Mouse (Mus musculus) spleen, adult 18-20 months (tissue): ENCODE results near the gene Fkbp8.
A peak's percentile ranks its signal among the peaks of the same experiment; 100 is the strongest.

Experiments
- DNase-seq, 2 experiments: peaks; one replicate each; pipeline ENCODE4 v3.0.0; 2022; ENCODE audit warnings: mixed read lengths in 2 of 2

Gene Fkbp8

DNA sequence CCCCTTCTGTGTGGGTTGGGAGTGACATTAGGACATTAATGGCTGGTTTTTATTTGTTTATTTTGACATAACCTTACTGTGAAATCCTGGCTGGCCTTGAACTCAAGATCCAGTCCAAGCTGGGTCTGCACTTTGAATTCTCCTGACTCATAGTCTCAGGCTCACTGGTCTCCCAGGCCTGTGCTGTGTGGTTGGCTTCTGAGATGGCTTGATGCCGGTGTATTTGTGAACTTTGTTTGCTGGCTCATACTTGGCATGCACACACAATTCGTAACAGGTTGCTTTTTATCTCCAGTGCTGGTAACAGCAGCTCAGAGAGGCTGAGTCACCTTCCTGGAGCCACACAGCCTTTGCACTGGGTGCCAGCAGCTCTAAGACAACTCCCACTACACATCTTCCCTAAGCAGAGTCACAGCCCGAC is 2.2 kb downstream of the Fkbp8 start:
- no peak for DNase-seq

GRCm38 (mm10) chr8:70530314-70530713 is 2.8 kb downstream of the Fkbp8 start:
- DNase-seq = no peak

DNA sequence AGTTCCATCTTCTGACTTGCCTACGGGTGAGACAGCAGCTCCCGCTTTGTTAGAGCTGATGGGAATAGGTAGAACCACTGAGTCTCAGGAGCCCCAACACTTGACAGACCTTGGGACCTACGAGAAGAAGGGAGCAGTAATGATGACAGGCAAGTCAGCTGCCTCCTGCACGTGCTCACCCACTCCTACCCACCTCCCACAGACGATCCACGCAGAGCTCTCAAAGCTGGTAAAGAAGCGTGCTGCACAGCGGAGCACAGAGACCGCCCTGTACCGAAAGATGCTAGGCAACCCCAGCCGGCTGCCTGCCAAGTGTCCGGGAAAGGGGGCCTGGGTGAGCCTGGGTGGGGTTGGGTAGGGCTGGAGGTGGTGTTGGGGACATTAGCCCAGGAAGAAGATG is 6.8 kb downstream of the Fkbp8 start:
- no peak for DNase-seq

GRCm38 (mm10) chr8:70535221-70535620 is 7.7 kb downstream of the Fkbp8 start:
- DNase-seq = no peak

DNA sequence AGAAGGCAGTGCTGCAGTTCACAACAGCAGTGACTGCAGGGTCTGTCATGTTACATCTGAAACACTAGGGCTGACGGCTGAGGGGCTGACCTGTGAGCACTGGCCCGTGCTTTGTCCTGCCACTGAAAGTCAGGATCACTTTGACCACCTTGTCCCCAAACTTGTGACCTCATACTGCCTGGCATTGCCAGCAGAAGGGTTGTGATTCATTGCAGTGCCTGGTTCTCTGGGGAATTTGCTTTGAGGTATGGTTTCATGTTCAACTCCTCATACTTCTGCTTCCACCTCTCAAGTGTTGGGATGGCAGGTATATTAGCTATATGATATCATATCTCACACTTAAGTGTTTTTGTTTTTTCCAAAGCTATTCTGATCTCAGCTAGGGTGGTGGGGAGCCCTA is 8.2 kb downstream of the Fkbp8 start:
- DNase-seq = no peak

GRCm38 (mm10) chr8:70538024-70538579 is 10.6 kb downstream of the Fkbp8 start:
- peak; percentile 61 to 64 for DNase-seq

GRCm38 (mm10) chr8:70538633-70539076 is 11.1 kb downstream of the Fkbp8 start:
- DNase-seq = peak; percentile 99

DNA sequence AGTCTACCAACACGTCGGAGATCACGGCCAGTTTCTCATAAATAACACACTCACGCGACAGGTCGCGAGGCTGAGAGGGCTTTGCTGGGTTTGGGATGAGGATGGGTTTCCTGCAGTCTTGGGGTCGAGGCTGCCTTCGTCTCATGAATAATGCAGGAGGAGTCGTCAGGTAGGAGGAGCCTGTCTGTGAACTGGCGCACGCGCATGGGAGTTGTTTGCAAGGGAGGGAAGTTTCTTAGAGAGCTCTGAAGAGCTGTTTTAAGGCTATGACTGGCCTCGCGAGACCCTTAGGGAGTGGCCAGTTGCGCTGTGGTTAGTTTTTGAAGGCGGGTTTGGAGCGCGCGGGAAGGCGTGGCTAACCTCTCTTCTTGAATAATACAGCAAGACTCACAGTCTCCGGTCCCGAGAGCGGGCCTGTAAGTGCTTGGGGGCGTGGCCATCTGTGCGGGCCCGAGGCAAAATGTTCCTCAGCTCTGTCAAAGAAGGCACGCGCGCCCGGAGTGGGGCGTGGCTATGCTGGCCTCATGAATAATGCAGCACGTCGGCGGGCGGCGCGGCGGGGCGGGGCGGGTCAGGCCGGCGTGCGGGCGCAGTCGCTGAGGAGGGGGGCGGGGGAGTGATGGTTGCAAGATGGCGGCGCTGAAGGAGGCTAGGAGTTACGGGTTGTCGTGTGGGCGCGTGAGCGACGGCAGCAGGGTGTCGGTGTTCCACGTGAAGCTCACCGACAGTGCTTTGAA is 11.7 kb downstream of the Fkbp8 start, which contains the start of gene Ell:
TSS of gene Ell (plus strand) at position 381 of the 737 bp plus-strand sequence.
- peak; percentile 98 to 99 for DNase-seq

- no peak for DNase-seq
Observed at GRCm38 (mm10) chr8:70540013-70540506, 12.5 kb downstream of the Fkbp8 start.

- no peak for DNase-seq
Observed at GRCm38 (mm10) chr8:70540507-70541071, 13.1 kb downstream of the Fkbp8 start.

DNA sequence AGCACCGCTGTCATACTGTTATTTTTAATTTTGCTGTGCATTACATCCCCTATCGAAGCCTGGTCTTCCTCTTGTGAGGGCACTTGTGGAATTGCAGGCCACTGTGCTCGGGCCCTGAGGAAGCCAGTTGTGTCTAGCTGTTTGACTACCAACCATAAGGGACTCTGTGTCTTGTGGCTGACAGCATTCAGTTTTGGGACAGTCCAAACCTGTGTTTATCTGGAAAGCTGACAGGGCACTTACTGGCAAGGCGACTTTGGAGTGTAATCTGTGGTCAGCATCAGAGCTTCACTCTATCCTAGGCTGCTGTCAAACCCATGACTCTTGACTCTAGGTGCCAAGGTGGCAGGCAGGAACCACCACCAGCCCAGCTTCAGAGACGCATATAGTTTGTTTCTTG is 13.6 kb downstream of the Fkbp8 start:
- DNase-seq = no peak

DNA sequence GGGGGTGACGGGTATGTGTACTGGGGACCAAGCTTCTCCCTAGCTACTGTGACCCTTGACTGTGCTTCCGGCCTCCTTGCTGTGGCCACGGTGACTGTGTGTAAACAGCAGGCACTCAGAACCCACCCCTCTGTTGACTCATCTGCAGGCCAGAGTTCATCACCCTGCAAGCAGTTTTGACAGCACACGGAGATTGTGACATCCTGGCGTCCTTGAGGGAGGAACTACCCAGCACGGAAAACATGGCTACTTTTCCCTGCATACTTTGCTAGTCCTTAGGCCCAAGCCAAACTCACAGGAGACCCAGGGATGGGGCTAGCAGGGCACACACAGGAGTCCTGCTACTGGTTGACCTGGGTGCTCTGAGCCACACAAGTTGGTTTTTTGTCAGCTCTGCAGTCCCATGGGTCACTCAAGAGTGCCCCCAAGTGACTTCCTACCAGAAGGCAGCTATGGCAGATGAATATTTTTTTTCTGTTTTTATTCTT is 16.7 kb downstream of the Fkbp8 start:
- DNase-seq = no peak

DNA sequence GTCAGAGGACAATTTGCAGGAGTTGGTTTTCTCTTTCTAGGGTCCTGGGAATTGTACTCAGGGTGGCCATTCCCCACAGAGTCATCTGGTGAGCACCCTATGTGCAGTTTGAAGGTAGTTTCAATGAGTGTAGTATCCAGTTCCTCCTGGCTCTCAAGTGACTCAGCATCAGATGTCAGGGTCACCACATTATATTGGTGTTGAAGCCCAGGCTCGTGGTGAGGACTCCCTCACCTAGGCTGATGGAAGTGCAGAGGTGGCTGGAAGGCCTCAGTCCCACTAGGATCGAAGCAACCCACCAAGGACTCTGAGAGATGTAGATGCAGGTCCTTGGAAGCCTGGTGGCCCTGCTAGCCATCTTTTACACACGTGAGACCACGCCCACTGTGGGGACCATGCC is 18.9 kb downstream of the Fkbp8 start:
- DNase-seq = no peak

GRCm38 (mm10) chr8:70547762-70548161 is 20.2 kb downstream of the Fkbp8 start:
- no peak for DNase-seq

GRCm38 (mm10) chr8:70549412-70550184 is 22.1 kb downstream of the Fkbp8 start:
- DNase-seq = no peak

- no peak for DNase-seq
Observed at GRCm38 (mm10) chr8:70551558-70552161, 24.1 kb downstream of the Fkbp8 start.

DNA sequence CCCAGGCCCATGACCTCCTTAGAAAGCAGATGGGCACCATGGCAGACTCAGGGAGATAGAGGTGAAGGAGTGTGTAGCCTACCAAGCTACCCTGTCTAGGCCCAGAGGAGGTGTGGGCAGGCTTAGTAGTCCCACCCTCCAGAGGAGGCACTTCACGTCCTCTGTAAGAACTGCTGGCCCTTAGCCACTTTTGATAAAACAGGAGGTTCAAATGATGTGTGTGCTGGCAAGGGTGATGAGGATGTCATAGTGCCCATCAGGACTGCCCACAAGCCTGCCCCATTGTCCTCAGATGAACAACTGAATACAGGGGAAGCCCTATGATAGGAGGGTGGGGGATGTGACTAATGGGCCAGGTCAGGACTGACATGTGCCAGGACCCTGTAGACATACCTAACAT is 25.3 kb downstream of the Fkbp8 start:
- DNase-seq = no peak

GRCm38 (mm10) chr8:70553740-70554139 is 26.2 kb downstream of the Fkbp8 start:
- no peak for DNase-seq

DNA sequence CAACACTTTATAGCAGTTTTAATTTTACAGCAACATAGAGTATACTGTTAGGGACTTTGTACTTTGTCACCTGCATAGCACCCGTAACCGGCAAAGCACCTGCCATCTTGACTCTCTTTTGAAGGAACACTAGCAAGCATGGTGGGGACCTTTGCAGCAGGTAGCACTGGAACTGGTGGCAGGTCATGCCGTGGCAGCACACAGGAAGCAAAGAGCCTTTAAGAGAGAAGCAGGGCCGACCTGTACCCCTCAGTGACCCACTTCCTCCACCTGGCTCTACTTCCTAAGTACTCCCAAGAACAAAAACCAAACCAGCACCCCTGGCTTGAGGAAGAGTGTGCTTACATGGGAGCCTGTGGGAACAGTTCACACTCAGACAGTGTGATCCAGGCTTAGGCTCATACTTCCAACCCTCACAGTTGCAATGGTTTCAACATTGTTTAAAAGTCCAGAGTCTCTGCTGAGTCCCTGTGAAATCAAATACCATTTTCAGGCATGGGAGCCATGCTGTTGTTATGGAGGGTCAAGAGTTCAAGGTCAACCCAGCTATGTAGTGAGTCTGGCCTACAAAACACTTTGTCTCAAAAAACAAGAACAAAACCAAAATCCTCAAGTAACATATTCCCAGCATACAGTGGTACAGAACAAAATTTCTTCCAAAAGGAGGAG is 27.7 kb downstream of the Fkbp8 start:
- no peak for DNase-seq

DNA sequence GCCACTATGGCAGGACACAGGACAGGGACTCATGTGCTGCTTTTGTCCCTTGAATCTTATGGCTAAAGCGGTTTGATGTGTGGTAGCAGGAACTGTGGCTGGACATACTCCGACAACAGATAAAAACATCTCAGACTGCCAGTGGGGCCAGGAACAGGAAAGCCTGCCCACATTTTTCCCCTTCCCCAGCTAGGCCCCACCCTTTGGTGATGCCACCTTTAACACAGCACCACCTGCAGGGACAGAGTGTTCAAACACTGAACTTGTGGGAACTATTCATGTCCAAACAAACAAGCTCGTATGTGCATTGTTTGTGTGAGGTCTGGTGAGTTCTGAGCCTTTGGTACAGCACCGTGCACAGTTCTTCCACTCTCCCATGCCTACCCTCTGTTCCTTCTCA is 30.8 kb downstream of the Fkbp8 start:
- no peak for DNase-seq

- DNase-seq = no peak
Observed at GRCm38 (mm10) chr8:70558983-70559382, 31.5 kb downstream of the Fkbp8 start.

GRCm38 (mm10) chr8:70560096-70560495 is 32.6 kb downstream of the Fkbp8 start:
- DNase-seq = peak in 1 of 2 experiments; percentile 31
